19 mouse cellular contexts compared by ENCODE assay signal in the genomic region with DNA sequence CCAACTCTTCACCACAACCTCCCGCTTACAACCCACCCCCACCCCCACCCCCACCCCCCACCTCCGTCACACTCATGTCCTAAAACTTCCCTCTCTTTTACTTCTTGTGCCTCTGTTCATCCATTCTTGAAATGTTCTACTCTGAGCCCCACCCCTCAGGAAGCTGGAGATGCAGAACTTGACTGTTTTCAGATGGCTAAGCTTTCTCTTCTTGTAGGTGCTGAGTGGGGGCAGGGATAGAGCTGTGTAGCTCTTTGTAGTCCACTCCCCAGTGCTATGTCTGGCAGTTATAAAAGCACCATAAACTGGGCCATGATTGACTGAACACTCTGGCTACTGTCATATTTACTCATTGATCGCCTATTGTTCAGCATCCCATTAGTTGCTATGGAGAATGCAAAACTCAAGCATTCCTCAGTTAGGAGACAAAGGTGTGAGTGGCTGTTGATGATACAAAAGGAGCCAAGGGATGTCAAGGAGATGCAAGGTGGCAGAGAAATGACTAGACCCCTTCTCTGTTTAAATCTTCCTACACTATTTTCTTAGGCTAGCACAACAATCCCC. TPM values are rescaled to one million over a fixed set of nuclear protein-coding genes. Genes with fewer than 3 reads are reported as not detected.
DNase-seq lines count a peak whose midpoint lies in the region; ATAC-seq lines count a peak whose summit lies in the region.
"Had no signal": no experiment of that assay in that cellular context is flagged by ENCODE, and none has a peak within 500 bp of the region (broad histone marks: within the 10 kb centered on the region; RNA-seq: fewer than 3 reads in every experiment).

No protein-coding gene starts in this region.

- no peak overlapping the region for H3K4me3 ChIP-seq in midbrain, embryonic 11.5 days (ENCODE audit: low read depth, low read length)
- no peak overlapping the region for H3K4me3 ChIP-seq in midbrain, embryonic 16.5 days (ENCODE audit: low read depth, low read length)
- H3K4me3 ChIP-seq in hindbrain, embryonic 13.5 days, result no peak overlapping the region
- no peak overlapping the region for H3K4me3 ChIP-seq in neural tube, embryonic 15.5 days (replicated peaks)
- H3K4me3 ChIP-seq in heart, embryonic 10.5 days, result no peak overlapping the region
- H3K4me3 ChIP-seq: embryonic facial prominence, embryonic 15.5 days; forebrain, embryonic 13.5 days; heart, adult 2 months; layer of hippocampus, adult 2 months had no signal

- peak overlapping the region; percentile 70 for H3K27ac ChIP-seq in midbrain, embryonic 11.5 days (ENCODE audit: low read depth, low read length)
- H3K27ac ChIP-seq in midbrain, embryonic 16.5 days (ENCODE audit: low read length), result no peak overlapping the region
- peak overlapping the region; percentile 97 for H3K27ac ChIP-seq in hindbrain, embryonic 13.5 days
- H3K27ac ChIP-seq in neural tube, embryonic 15.5 days (replicated peaks), result peak overlapping the region; percentile 46
- H3K27ac ChIP-seq in heart, embryonic 10.5 days, result no peak overlapping the region
- H3K27ac ChIP-seq: embryonic facial prominence, embryonic 15.5 days; forebrain, embryonic 13.5 days; heart, adult 2 months; layer of hippocampus, adult 2 months; macrophage had no signal

- DNase-seq in embryo, embryonic 10.5 days (ENCODE audit: low spot score), result peak; percentile 50
- DNase-seq in embryo, embryonic 11 days, result no peak
- peak; percentile 83 for DNase-seq in midbrain, embryonic 11.5 days (ENCODE audit: low spot score, missing footprints)
- DNase-seq in heart, embryonic 10.5 days (ENCODE audit: low spot score), result no peak
- no peak for DNase-seq in adrenal gland, adult 18-20 months (ENCODE audit: low spot score in 2 of 2)
- DNase-seq: adrenal gland, postnatal 10 days; cerebellum, adult 18-20 months; heart, adult 2 months; lung, adult 18-20 months; spleen, adult 18-20 months; thymus, adult 2 months had no signal

- 27% methylated on average over 3 of the region's 3 CpGs for WGBS in midbrain, embryonic 11.5 days
- 29% methylated on average over 3 of the region's 3 CpGs for WGBS in midbrain, embryonic 16.5 days
- WGBS in hindbrain, embryonic 13.5 days, result 22% methylated on average over 3 of the region's 3 CpGs
- WGBS in neural tube, embryonic 15.5 days, result 14% methylated on average over 3 of the region's 3 CpGs
- WGBS in heart, embryonic 10.5 days, result 74% methylated on average over 3 of the region's 3 CpGs

- peaks cover 19% of the 10 kb centered on the region for H3K36me3 ChIP-seq in midbrain, embryonic 11.5 days (ENCODE audit: control insufficient read depth, insufficient read depth, low read length)
- H3K36me3 ChIP-seq in midbrain, embryonic 16.5 days (ENCODE audit: control insufficient read depth, insufficient read depth, low read length), result peaks cover 19% of the 10 kb centered on the region
- H3K36me3 ChIP-seq in hindbrain, embryonic 13.5 days, result peaks cover 23% of the 10 kb centered on the region
- peaks cover 21% of the 10 kb centered on the region for H3K36me3 ChIP-seq in neural tube, embryonic 15.5 days
- 0 out of 2 replicates have a peak, but pooled peaks cover 4% of the 10 kb centered on the region for H3K36me3 ChIP-seq in heart, embryonic 10.5 days

- no peaks in the 10 kb centered on the region for H3K9me3 ChIP-seq in midbrain, embryonic 11.5 days (ENCODE audit: control insufficient read depth, low read length)
- H3K9me3 ChIP-seq in midbrain, embryonic 16.5 days (replicated peaks; ENCODE audit: control insufficient read depth, low read length, poor library complexity, severe bottlenecking), result no peaks in the 10 kb centered on the region
- H3K9me3 ChIP-seq in hindbrain, embryonic 13.5 days, result no peaks in the 10 kb centered on the region
- no peaks in the 10 kb centered on the region for H3K9me3 ChIP-seq in neural tube, embryonic 15.5 days (replicated peaks)
- no peaks in the 10 kb centered on the region for H3K9me3 ChIP-seq in heart, embryonic 10.5 days
- H3K9me3 ChIP-seq: embryonic facial prominence, embryonic 15.5 days; forebrain, embryonic 13.5 days had no signal

- H3K9ac ChIP-seq in midbrain, embryonic 11.5 days (ENCODE audit: low read length), result no peak overlapping the region
- H3K9ac ChIP-seq in midbrain, embryonic 16.5 days (ENCODE audit: low read depth, low read length), result no peak overlapping the region
- no peak overlapping the region for H3K9ac ChIP-seq in hindbrain, embryonic 13.5 days
- H3K9ac ChIP-seq in neural tube, embryonic 15.5 days (replicated peaks), result no peak overlapping the region
- H3K9ac ChIP-seq: embryonic facial prominence, embryonic 15.5 days; forebrain, embryonic 13.5 days had no signal

- peak overlapping the region; percentile 30 for H3K4me2 ChIP-seq in midbrain, embryonic 11.5 days
- no peak overlapping the region for H3K4me2 ChIP-seq in midbrain, embryonic 16.5 days (ENCODE audit: low read length)
- peak overlapping the region; percentile 18 for H3K4me2 ChIP-seq in hindbrain, embryonic 13.5 days
- no peak overlapping the region for H3K4me2 ChIP-seq in neural tube, embryonic 15.5 days
- H3K4me2 ChIP-seq: embryonic facial prominence, embryonic 15.5 days; forebrain, embryonic 13.5 days had no signal

- H3K4me1 ChIP-seq in midbrain, embryonic 11.5 days (ENCODE audit: control insufficient read depth, insufficient read depth, low read length), result peaks cover 83% of the 10 kb centered on the region
- peaks cover 44% of the 10 kb centered on the region for H3K4me1 ChIP-seq in midbrain, embryonic 16.5 days (ENCODE audit: control insufficient read depth, insufficient read depth, low read length)
- peaks cover 83% of the 10 kb centered on the region for H3K4me1 ChIP-seq in hindbrain, embryonic 13.5 days (replicated peaks)
- peaks cover 69% of the 10 kb centered on the region for H3K4me1 ChIP-seq in neural tube, embryonic 15.5 days
- 0 out of 2 replicates have a peak, but pooled peaks cover under 1% of the 10 kb centered on the region for H3K4me1 ChIP-seq in heart, embryonic 10.5 days

- no peaks in the 10 kb centered on the region for H3K27me3 ChIP-seq in midbrain, embryonic 11.5 days (ENCODE audit: control insufficient read depth, insufficient read depth, low read length)
- no peaks in the 10 kb centered on the region for H3K27me3 ChIP-seq in midbrain, embryonic 16.5 days (ENCODE audit: control insufficient read depth, insufficient read depth, low read depth, low read length)
- no peaks in the 10 kb centered on the region for H3K27me3 ChIP-seq in hindbrain, embryonic 13.5 days
- no peaks in the 10 kb centered on the region for H3K27me3 ChIP-seq in neural tube, embryonic 15.5 days (replicated peaks)
- peaks cover 22% of the 10 kb centered on the region for H3K27me3 ChIP-seq in heart, embryonic 10.5 days (ENCODE audit: insufficient read depth, poor library complexity, severe bottlenecking)
- H3K27me3 ChIP-seq: embryonic facial prominence, embryonic 15.5 days; forebrain, embryonic 13.5 days had no signal

- ATAC-seq in midbrain, embryonic 11.5 days (ENCODE audit: low FRiP score), result no peak
- no peak for ATAC-seq in midbrain, embryonic 16.5 days
- no peak for ATAC-seq in hindbrain, embryonic 13.5 days (ENCODE audit: low FRiP score)
- no peak for ATAC-seq in neural tube, embryonic 15.5 days (ENCODE audit: low FRiP score)
- ATAC-seq: forebrain, embryonic 13.5 days; intestine, embryonic 16.5 days had no signal

RNA-seq across cellular contexts. Expression of gene Dtx4, which starts 6.2 kb away (rescaled TPM):
- 62.0 and 64.3 TPM in 2 replicates for polyA plus RNA-seq in midbrain, embryonic 11.5 days (2014; fragmentation: Nextera tagmentation; extraction: Ambion mirVana)
- 38.6 and 39.3 TPM in 2 replicates for polyA plus RNA-seq in midbrain, embryonic 16.5 days (2015; fragmentation: Nextera tagmentation; extraction: Ambion mirVana)
- 34.8 and 36.8 TPM in 2 replicates for polyA plus RNA-seq in hindbrain, embryonic 13.5 days (2015; fragmentation: Nextera tagmentation; extraction: Ambion mirVana)
- 34.1 and 34.5 TPM in 2 replicates for polyA plus RNA-seq in neural tube, embryonic 15.5 days (2015; fragmentation: Nextera tagmentation; extraction: Ambion mirVana)
- polyA plus RNA-seq in heart, embryonic 10.5 days (2016; fragmentation: Nextera tagmentation; extraction: Ambion mirVana), result 0.91 and 2.9 TPM in 2 replicates
- 10 to 100 TPM; 14.7 to 30.5 TPM for total RNA-seq in adrenal gland, adult 18-20 months (2021)

RNA-seq across cellular contexts. Expression of gene Mpeg1, which starts 34.5 kb away (rescaled TPM):
- 0.90 and 1.1 TPM in 2 replicates for polyA plus RNA-seq in midbrain, embryonic 11.5 days (2014; fragmentation: Nextera tagmentation; extraction: Ambion mirVana)
- polyA plus RNA-seq in midbrain, embryonic 16.5 days (2015; fragmentation: Nextera tagmentation; extraction: Ambion mirVana), result 0.69 and 0.71 TPM in 2 replicates
- polyA plus RNA-seq in hindbrain, embryonic 13.5 days (2015; fragmentation: Nextera tagmentation; extraction: Ambion mirVana), result 0.47 and 0.78 TPM in 2 replicates
- polyA plus RNA-seq in neural tube, embryonic 15.5 days (2015; fragmentation: Nextera tagmentation; extraction: Ambion mirVana), result 0.61 and 0.88 TPM in 2 replicates
- 0.05 TPM in 1 of 2 replicates, not detected in the other for polyA plus RNA-seq in heart, embryonic 10.5 days (2016; fragmentation: Nextera tagmentation; extraction: Ambion mirVana)
- 10 to 100 TPM; 31.6 to 57.3 TPM for total RNA-seq in adrenal gland, adult 18-20 months (2021)

RNA-seq across cellular contexts. Expression of gene Fam111a, which starts 50.5 kb away (rescaled TPM):
- 27.4 and 31.1 TPM in 2 replicates for polyA plus RNA-seq in midbrain, embryonic 11.5 days (2014; fragmentation: Nextera tagmentation; extraction: Ambion mirVana)
- polyA plus RNA-seq in midbrain, embryonic 16.5 days (2015; fragmentation: Nextera tagmentation; extraction: Ambion mirVana), result 5.3 and 6.5 TPM in 2 replicates
- 7.8 and 8.0 TPM in 2 replicates for polyA plus RNA-seq in hindbrain, embryonic 13.5 days (2015; fragmentation: Nextera tagmentation; extraction: Ambion mirVana)
- polyA plus RNA-seq in neural tube, embryonic 15.5 days (2015; fragmentation: Nextera tagmentation; extraction: Ambion mirVana), result 6.2 and 11.7 TPM in 2 replicates
- 20.4 and 21.3 TPM in 2 replicates for polyA plus RNA-seq in heart, embryonic 10.5 days (2016; fragmentation: Nextera tagmentation; extraction: Ambion mirVana)
- 1 to 10 TPM; 3.2 to 4.8 TPM for total RNA-seq in adrenal gland, adult 18-20 months (2021)

Comparison
In these comparisons a context has a peak if more than half of its experiments do, and no peak if none do; other contexts are left out.
1. DNase-seq: peak in embryo, embryonic 10.5 days (single experiment) and midbrain, embryonic 11.5 days (single experiment); none in embryo, embryonic 11 days (single experiment), heart, embryonic 10.5 days (single experiment) and adrenal gland, adult 18-20 months (0 of 2).
2. H3K27ac ChIP-seq: peak in midbrain, embryonic 11.5 days (single experiment), hindbrain, embryonic 13.5 days (single experiment) and neural tube, embryonic 15.5 days (single experiment); none in midbrain, embryonic 16.5 days (single experiment) and heart, embryonic 10.5 days (single experiment).
3. H3K4me2 ChIP-seq: peak in midbrain, embryonic 11.5 days (single experiment) and hindbrain, embryonic 13.5 days (single experiment); none in midbrain, embryonic 16.5 days (single experiment) and neural tube, embryonic 15.5 days (single experiment).